Mouse (Mus musculus) right cerebral cortex, adult 2 months (tissue): ENCODE results near the gene Tmtc4.

Experiments used
- DNase-seq, 2 experiments: peaks; one replicate each; pipeline ENCODE4 v3.0.0; 2021 to 2022; ENCODE audit warnings: low spot score in 2 of 2

The Tmtc4 gene

GRCm38 (mm10) chr14:122902884-122903283 lies 81.0 kb downstream of the Tmtc4 start:
- DNase-seq = no peak

- no peak for DNase-seq
Measured at GRCm38 (mm10) chr14:122902136-122902535, 81.7 kb downstream of the Tmtc4 start.

DNA sequence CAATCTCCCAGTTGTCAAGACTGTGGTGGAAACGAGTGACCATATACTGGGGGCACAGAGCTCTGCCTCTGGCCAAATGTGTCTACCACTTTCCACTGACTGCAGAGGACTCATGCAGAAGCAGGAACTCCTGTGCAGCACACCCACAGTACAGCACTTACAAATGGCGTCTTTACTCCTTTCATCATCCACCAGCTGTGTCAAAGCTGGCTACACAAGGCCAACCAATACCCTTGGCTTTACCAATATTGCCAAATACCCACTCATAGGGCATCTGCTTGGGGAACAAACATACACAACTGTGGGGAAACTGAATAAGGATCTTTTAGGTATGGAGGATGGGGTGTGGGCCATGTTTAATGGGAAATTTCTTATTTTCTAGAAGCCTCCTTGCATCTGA lies 82.1 kb downstream of the Tmtc4 start:
- DNase-seq = no peak

DNA sequence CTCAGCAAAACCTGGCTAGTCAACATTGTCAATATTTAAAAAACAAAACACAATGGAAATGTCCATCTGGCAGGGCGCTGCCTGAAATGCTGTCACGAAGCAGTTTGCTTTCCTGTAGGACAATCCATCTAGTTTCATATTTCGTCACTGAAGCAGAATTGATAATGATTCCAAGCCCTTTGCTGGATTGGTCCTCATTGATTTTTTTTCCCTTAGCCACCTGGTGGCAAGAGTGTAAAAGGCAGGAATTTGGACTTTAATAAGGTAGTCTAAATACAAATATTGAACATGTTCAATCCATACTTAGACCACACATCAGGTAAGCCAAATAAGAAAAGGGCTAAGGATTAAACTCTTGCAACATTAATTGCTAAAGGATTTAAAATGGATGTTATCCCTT lies 82.7 kb downstream of the Tmtc4 start:
- no peak for DNase-seq

DNA sequence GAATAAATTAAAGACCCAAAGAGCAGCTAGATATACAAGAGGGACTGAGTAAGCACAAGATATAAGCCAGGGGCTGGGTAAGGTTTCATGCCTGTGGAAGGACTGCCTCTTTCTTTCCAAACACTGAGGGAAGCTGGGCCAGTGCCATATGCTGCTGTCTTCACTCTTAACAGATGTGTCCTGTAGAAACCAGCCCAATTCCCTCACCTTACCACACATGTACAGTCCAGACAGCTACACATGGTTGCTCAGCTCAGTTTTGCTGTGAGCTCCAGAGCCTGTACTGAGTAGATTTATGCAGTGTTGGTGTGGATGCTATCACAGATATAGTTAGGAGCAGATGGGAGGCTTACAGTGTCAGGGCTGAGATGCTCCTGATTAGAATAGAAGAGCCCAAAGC lies 83.2 kb downstream of the Tmtc4 start:
- no peak for DNase-seq

DNA sequence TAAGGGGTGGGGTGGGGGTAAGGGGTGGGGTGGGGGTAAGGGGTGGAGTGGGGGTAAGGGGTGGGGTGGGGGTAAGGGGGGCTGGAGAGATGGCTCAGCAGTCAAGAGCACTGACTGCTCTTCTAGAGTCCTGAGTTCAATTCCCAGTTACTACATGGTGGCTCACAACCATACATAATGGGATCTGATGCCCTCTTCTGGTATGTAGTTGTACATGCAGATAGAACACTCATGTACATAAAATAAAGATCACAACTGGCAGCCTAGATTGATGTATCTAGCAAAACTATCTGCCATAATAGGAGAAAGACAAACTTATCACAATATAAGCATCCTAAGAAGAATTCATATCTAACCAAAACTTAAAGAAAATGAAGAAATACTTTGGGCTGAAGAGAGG lies 85.3 kb downstream of the Tmtc4 start:
- no peak for DNase-seq

- no peak for DNase-seq
Measured at GRCm38 (mm10) chr14:122896106-122896505, 87.7 kb downstream of the Tmtc4 start.

GRCm38 (mm10) chr14:122891470-122891968 lies 92.3 kb downstream of the Tmtc4 start:
- no peak for DNase-seq

DNA sequence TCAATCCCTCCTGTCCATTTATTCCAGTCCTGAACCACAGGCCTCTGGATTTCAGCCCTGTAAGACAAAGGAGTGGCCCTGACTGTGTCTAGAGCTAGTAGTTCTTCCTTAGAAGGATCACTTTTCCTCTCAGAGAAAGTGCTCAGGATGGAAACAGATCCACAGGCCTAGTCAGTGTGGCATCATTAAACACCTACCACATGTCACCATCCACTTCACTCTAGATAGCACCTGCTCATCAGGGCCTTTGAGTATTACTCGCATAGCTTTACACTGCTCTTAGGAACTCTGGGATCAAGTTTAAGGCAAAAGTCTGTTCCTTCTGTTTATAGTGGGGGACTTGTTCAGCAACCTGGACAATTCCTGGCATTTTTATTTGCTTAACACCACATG lies 95.4 kb downstream of the Tmtc4 start:
- DNase-seq = no peak

DNA sequence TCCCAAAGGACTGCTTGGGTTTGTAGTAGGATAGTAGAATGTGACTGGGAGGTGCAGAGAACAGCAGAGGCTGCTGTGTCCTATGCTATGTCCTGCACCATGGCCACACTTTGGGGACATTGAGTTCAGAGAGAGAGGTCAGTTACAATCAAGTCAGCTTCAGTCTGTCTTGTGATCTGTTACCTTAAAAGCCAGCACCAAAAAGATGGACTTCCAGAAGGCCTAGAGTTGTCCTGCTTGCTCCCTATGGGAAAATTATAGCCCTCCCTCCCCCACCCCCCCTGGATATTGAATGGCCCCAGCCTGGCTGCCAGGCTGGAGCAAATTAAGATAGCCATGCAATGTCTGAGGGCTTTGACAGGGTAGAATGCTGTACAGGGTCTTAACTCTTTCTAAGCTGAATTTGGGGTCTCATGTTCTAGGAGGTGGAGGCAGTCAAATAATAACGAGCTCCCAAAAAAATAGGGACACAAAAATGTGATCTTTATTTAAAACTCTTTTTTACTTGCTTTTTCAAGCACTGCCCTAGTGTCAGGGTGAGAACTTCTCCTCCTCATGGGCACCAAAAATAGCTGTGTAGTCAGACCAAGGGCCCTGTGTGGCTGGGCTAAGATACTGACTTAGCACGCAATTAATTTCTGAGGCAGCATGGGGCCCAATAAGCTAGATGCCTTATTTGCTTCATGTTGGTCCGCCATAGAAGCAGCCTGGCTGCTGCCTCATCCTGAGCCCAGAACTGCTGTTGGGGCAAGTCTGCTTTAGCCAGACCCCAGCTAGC lies 95.9 kb downstream of the Tmtc4 start:
- DNase-seq = no peak

GRCm38 (mm10) chr14:122887278-122887677 lies 96.6 kb downstream of the Tmtc4 start:
- DNase-seq = no peak

DNA sequence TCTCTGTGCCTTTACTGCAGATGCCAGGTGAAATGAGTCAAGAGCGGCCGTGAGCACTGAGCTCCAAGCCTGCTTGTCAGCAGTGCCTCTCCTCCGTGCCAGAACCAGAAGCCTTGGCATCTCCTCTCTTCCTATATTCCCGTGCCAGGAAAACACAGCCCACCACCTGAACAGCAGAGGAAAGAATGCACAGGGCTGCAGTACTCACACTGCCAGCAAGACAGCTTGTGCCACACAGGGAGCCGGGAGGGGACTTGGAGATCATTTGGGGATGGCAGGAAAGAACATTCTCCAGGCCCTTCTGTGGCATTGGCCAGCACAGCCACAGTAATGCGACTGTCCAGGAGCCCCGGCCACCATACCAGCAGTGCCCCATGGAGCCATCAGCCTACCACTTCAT lies 97.9 kb downstream of the Tmtc4 start:
- DNase-seq = peak in 1 of 2 experiments; percentile 25

DNA sequence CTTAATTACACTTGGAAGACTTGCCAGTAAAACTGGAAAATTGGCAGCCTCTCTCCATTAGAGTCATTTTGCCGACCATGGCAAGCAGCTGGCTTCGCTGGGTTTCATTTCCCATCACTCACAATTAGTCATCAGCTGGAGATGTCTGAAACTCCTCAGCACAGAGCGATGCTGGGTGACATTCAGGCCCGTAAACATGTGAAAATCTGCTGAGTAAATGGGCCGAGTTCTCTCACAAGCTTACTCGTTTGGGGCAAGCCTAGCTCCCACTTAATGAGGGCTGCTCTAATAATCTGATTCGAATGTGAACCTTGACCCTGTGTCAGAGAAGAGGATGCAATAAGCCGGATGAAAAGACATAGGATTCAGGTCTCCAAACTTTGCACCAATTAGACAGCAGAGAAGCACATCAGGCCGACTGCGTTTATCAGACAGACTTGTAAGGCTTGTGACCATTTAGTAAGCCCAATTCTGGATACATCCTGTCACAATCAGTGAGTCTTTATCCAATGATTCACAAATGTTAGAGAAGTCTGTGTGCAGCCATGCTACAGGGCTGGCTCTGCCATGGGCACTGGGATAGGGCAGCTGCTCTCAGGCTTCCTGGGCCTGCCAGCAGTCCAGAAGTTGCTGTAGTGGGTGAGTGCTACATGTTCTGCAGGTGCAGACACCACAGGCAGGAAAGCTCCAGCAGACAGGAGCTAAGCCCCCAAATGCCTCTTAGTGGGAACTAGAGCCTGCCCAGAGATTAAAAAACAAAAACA lies 99.8 kb downstream of the Tmtc4 start:
- no peak for DNase-seq

- no peak for DNase-seq
Measured at GRCm38 (mm10) chr14:122883410-122883806, 100.4 kb downstream of the Tmtc4 start.

- DNase-seq = no peak
Measured at GRCm38 (mm10) chr14:122882795-122883409, 100.9 kb downstream of the Tmtc4 start.

DNA sequence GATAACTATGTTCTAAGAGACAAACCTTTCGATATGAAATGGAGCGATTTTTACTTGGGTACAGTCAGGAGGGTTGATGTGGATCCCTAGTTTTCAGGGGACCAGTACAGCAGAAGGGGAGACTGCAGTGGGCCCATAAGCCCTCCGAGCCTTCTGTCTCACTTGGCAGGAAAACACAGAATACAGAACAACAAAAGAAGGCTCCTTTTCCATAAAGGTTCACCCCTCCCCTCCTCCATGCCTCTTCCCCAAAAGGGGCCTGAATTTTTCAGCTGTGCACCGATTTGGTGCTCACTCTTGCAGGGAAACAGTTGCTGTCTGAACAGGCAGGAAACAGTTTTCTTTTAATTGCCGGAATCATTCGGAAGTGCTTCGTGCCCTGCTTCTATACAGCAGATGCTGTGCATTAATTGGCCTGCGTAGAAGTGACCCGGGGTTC lies 101.6 kb downstream of the Tmtc4 start:
- DNase-seq = no peak

GRCm38 (mm10) chr14:122881699-122882098 lies 102.1 kb downstream of the Tmtc4 start:
- no peak for DNase-seq

- DNase-seq = no peak
Measured at GRCm38 (mm10) chr14:122880291-122880690, 103.5 kb downstream of the Tmtc4 start.

DNA sequence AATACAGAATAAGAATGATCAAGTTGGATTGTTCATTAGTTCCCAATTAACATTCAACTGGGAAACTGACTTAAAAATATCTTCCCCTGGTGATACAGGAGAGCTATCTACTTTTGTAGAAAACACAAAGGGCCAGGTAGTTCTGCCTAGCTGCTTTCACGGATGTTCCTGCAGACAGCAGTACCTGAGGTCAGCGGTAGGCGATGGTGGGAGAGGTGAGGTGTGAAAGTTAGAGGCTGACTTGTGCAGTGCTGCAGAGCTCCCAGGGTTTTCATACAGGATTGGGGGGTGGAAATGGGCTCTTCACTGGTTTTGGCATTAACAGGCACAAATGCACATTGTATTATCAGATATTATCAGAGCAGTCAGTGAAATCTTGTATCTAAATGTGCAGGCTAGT lies 106.0 kb downstream of the Tmtc4 start:
- DNase-seq = no peak

GRCm38 (mm10) chr14:122876723-122877122 lies 107.1 kb downstream of the Tmtc4 start:
- DNase-seq = no peak

DNA sequence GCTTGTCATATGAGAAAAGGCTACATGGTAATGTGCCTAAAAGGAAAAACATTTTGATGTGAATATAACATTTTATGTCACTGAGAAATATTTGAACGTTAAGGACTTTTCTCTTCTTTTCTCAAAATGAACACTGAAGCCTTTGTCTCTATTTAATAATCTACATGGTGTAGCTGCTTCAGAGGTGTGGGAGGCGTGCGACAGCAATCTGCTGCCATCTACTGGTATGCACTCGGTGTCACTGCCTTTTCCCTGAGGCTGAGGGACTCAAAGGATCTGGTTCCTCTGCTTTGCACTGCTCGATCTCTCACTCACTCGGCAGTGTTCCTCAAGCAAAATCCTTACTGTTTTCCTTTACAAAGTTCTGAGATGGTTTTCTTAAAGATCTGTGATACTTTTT lies 107.7 kb downstream of the Tmtc4 start:
- DNase-seq = peak; percentile 81 to 85

- DNase-seq = no peak
Measured at GRCm38 (mm10) chr14:122875636-122876035, 108.2 kb downstream of the Tmtc4 start.

GRCm38 (mm10) chr14:122875056-122875455 lies 108.8 kb downstream of the Tmtc4 start:
- no peak for DNase-seq
